Mouse (Mus musculus) cerebellum, adult 18-20 months (tissue): ENCODE measurements around the gene Capn7.

ENCODE experiments used
- DNase-seq, 2 experiments: peaks; one replicate each; pipeline ENCODE4 v3.0.0; 2021

The Capn7 gene

GRCm38 (mm10) chr14:31336369-31337155 is at the start of gene Capn7:
Gene Capn7, plus strand, starts transcription at chr14:31336638.
- DNase-seq: peak; percentile 99 to 100

DNA sequence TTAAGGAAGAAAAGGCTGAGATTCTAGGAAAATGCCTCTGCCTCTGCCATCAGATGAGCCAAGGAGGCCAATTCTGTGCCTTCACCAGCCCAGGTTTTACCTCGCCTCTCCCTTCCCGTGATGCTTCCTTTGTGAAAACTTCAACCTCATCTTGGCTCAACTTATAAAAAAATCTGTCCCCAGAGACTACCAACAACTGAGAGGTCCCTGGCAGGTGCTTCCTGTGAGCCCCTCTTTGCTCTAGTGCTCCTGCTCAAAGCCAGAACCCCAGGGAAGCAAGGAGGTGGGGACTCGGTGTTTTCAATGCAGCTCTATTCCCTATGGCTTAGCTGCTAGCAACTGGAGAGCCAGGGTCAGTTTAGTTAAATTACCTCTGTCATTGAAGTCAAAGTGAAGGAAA is 23.2 kb upstream of the Capn7 start:
- DNase-seq: no peak

DNA sequence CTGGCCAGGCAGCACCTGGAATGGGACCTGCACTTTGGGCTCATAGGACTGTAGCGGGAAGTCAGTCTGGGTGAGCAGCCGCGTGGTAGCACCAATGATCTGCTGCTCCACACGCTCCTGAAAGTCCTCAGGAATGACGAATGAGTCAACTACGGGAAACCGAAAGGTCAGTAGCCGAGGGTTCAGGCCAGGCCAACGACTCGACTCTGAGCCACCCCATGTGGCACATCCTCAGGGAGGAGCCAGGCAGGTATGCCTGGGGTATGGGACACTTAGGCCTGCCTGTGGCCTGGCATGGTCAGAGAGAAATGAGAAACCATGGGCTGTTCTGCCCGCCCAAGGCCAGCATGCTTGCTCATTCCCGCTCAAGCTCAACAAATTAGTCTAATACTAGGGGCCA is 19.8 kb upstream of the Capn7 start:
- DNase-seq: no peak

- DNase-seq: no peak
Measured at GRCm38 (mm10) chr14:31317754-31318153, 18.7 kb upstream of the Capn7 start.

DNA sequence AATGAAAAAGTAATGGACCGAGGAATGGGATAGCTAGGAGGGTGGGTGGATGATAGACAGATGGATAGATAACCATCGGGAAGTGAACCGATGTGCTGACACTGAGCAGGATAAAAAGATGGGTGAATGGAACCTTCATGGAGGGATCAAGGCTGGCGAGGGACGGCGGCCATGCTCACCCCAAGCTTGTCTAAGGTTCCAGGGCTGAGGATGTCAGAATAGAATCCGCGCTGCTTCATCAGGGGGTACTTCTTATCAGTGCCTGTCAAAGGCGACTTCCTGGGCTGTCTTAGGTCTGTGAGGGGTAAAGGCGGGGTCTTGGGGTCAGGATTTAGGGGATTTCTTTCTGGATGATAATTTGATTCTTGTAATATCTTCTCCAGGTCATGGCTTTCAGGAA is 16.9 kb upstream of the Capn7 start:
- no peak for DNase-seq

GRCm38 (mm10) chr14:31321181-31321580 is 15.3 kb upstream of the Capn7 start:
- no peak for DNase-seq

DNA sequence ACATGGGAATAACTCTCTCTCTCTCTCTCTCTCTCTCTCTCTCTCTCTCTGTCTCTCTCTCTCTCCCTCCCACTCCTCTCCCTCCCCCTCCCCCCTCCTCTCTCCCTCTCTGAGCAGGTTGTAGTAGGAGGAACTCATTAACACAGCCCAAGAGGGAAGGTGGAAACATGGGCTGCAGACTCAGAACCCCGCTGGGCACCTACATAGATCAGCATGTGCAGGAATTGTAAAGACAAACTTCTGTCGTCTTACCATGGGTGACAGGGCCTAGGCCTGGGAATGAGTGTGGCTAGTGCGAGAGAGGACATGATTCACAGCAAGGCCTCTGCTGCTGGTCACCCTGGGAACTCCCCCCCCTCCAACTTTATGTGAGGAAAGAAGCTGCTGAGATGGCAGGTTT is 14.2 kb upstream of the Capn7 start:
- no peak for DNase-seq

GRCm38 (mm10) chr14:31323189-31323588 is 13.2 kb upstream of the Capn7 start:
- no peak for DNase-seq

DNA sequence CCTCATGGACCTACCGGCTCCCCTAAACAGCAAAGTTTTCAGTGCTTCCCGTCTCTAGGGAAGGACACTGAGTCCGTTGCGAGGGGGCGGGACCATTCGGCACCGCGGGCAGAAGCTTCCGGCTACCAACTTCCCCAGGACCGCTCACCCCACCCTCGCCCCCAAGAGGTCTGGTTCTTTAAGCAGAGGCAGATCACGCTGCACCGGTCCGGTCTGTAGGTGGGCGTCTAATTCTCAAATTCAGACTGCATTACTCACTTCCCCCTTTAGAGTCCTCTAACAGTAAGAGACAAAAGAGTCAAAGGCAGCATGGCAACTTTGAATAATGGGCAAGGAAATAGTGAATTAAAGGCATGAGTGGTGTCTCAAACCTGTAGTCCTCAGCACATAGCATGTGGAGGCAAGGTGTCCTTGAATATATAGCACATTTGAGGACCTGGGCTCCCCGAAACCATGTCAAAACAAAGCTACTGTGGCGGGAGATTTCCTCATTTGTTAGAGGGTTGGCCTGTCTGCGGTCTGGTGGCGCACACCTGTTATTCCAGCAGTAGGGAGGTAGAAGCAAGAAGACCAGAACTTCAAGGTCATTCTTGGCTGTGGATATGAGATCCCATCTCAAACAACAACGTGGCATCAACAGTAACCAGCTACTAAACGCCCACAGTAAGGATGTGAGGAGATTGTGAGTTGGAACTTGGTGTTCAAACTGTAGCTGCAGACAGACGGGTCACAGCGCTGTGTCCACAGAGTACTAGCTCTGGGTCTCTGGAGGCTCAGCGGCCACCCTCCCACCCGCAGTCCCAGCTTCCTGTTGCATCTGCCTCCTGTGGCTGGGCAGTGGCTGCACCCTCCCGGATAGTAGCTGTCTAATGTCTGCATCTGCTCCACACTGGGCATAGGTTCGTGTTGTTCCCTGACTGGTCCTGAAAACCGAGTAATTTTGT is 12.3 kb upstream of the Capn7 start, which contains the start of gene Dnah1:
Gene Dnah1 (minus strand): TSS at position 48 of the 944 bp plus-strand sequence.
- no peak for DNase-seq

DNA sequence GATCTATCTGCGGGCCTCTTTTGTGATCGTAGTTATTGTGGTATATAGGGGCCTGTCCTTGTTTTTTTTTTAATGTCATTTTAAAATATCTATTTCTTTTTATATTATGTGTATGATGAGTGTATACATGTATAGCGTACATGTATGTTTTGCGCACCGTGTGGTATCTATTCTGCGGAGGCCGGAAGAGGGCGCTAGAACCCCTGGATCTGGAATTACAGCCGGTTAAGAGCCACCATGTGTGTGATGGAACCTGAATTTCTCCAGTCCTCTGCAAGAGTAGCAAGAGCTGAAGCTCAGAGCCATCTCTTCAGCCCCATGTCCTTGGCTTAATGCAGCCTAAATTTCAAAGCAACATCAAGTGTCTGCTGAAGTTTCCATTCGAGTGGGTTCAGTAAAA is 11.6 kb upstream of the Capn7 start:
- no peak for DNase-seq

GRCm38 (mm10) chr14:31325551-31325950 is 10.9 kb upstream of the Capn7 start:
- no peak for DNase-seq

DNA sequence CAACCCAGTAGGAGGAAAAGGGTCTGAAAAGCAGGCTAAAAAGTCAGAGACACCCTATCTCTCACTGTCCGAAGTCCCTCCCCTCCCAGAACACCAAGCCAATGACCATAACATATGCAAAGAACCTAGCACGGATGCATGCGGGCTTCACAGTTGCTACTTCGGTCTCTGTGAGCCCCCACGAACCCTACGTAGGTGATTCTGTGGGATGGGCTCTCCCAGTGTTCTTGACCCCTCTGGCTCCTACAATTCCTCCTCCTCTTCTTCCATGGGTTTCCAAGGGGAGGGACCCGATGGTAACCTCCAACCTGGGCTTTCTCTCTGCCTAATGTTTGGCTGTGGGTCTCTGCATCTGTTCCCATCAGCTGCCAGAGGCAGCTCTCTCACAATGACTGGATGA is 9.7 kb upstream of the Capn7 start:
- no peak for DNase-seq

GRCm38 (mm10) chr14:31327196-31327595 is 9.2 kb upstream of the Capn7 start:
- no peak for DNase-seq

DNA sequence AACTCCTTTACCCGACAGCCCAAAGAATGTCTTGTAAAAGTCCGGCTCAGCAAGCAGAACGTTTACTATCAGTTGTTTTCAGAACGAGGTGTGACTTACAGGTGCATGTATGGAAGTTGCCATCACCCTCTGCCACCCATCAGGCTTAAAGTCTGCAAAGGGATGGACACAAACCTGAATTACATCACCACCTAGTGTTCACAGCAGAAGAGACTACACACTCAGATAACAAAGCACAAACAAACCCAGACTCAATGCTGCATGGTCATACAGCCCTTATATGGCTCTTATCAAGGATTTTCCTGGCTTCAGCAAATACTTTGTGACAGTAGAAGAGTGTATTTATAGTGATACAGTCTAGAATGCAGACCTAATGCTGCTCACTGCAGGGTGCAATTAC is 8.8 kb upstream of the Capn7 start:
- DNase-seq: no peak

- no peak for DNase-seq
Measured at GRCm38 (mm10) chr14:31329741-31330140, 6.7 kb upstream of the Capn7 start.

DNA sequence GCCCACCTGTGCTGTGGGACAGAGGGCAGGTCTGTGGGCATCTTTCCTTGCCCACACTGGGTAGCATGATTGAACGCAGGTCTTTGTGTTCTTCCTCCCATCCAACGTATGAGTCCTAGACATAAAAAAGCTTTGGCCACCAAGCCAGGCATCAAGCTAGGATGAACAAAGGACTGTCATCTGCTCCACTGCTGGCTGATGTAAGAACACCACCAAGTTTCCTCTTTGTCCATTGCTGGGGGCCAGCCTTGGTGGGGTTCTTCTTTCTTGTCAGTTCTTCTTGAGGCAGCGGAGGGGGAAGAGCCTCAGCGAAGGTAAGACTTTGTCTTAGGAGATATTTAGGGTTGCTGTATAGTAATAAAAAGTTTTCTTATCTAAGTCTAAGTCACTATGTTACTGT is 5.5 kb upstream of the Capn7 start:
- no peak for DNase-seq

DNA sequence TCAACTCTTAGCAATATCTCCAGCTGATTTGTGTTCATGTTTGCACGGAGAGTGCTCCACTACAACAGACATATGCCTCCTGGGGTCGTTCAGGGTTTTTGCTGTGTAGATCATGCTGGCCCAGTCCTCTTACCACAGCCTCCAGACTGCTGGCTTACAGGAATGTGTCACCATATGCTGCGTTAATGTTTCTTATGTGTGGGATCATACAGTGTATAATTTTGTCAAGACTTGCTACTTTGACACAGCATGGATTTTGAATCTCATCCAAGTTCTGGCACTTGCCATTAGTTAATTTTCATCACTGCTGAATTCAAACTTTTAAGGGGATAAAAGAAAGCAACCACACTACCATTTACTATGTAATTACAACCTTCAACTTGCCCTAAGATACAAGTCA is 673 bp upstream of the Capn7 start:
- peak in 1 of 2 experiments; percentile 15 for DNase-seq

DNA sequence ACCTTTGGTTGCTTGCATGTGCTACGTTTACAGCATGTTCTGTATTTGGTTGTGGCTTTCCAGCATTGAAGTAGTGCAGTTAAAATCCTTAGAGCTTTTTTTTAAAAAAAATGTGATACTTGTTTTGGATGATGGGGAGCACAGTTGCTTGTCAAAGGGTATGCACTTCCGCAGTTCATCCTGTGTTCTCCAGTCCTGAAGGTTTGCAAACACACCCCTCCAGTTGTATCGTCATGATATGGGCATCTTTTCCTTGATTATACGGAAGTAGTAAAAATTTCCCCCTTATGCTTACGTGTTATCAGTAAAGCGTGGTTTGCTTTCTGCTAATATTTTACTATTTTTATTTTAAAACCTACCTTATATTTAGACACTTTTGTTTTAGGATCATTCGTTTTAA is 968 bp downstream of the Capn7 start:
- DNase-seq: no peak

DNA sequence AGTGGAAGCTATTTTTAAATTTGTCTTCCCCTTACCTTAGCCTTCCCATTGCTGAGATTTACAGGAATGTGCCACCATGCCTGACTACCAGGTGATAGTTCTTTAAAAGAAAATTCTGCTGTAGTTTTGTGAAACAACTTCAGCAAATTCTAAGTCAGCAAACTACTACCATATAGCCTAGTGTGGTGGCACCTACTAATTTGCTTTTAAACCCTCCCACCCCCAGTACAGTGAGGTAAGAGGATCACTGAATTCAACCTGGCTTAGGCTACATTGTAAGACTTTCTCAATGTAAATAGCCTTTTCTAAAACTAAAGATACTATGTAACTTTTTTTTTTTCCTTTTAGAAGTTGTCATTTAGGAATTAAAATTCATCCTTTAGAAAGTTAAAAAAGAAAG is 1.5 kb downstream of the Capn7 start:
- DNase-seq: no peak

GRCm38 (mm10) chr14:31343241-31343640 is 6.8 kb downstream of the Capn7 start:
- DNase-seq: no peak

GRCm38 (mm10) chr14:31345367-31345766 is 8.9 kb downstream of the Capn7 start:
- DNase-seq: no peak

DNA sequence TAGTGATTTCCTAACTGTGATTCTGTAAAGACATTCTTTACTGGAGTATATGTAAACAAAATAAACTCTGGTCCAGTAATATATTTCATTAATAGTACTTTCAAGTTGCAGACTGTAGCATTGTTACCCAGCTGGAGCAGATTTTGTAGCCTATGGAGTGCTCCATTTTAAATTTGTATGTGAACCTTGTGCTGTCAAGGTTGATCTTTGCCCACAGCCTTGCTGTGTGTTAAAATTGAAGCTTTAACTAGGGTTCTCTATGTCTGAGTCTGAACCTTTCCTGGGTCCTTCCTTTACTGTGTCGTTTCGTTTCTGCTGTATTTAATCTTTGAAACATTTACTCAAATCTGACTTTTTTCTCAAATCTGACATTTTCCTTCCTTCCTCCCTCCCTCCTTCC is 25.8 kb downstream of the Capn7 start:
- no peak for DNase-seq

DNA sequence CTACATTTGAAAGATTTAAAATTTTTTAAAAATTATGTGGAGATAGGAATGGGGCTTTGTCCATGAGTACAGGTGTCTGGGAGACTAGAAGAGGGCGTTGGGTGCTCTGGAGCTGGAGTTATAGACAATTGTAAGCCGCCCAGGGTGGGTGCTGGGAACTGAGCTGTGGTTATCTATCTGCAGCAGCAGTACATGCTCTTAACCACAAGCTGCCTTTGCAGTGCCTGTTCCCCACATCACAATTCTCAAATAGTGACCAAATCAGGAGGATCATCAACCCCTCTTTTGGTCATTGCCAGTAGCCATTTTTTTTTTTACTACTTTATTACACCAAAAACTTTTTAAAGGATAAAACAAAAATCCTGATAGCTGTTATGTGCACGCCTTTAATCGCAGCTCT is 28.2 kb downstream of the Capn7 start:
- no peak for DNase-seq

DNA sequence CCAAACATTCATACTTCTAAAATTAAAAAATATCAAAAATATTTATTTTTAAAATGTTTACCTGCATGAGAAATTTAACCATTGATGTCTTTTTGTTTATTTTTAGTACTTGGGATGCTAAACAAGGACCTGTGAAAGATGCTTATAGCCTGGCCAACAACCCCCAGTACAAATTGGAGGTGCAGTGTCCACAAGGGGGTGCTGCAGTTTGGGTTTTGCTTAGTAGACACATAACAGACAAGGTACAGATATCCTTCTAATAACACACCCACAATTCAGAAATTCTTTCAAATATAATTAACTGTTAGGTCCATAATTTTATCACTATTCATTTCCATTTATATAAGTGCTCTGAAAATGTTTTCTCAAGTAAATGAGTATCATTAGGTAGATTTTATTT is 28.9 kb downstream of the Capn7 start:
- peak; percentile 85 to 86 for DNase-seq
